Mouse (Mus musculus) heart, adult 2 months (tissue): ENCODE measurements around the gene Myo15.

ENCODE experiments used
- CTCF ChIP-seq: fragments of 200-600 bp; IDR thresholded peaks from 2 replicates; pipeline ENCODE4 v1.8.1; 2022; ENCODE audit warnings: antibody characterized with exemption, mild to moderate bottlenecking, moderate library complexity
- EP300 ChIP-seq: fragments of 200-500 bp; IDR thresholded peaks from 2 replicates; pipeline ENCODE4 v1.6.1; 2011; ENCODE audit warnings: low read depth, low read length, control low read depth; ENCODE audit not compliant: insufficient read depth
- POLR2A ChIP-seq: fragments of 200-500 bp; IDR thresholded peaks from 2 replicates; pipeline ENCODE4 v1.6.1; 2011; ENCODE audit warnings: mild to moderate bottlenecking, low read depth, low read length, control low read depth; ENCODE audit not compliant: insufficient read depth

DNA sequence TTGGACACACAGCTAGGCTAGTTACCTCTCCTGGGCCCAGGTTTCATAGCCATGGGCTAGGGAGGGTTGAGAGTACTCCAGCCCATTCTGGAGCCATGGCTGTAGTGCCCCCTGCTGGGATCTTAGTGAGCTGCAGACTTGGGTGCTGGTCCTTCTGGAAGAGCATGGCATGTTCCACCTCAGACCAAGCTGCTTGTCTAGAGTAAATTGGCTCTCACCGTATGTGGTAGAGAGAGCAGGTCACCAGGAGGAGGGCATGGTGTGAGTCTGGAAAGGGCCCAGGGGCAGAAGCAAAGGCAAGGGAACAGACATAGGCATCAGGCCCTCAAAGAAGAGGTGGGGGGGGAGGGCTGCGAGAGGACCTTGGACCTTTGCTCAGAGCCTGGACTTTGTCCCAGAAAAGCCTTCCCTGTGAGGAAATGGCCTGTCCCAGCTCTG is 3.2 kb upstream of the Myo15 start:
- TF ChIP-seq EP300 (no peak), CTCF (peak; percentile 68), POLR2A (no peak)
